Mouse (Mus musculus) adrenal gland, postnatal 4 days (tissue): ENCODE results near the gene Ccnl1. TPM values are rescaled to one million over a fixed set of nuclear protein-coding genes. Genes with fewer than 3 reads are reported as not detected.
A peak's percentile ranks its signal among the peaks of the same experiment; 100 is the strongest.

Experiments used
- DNase-seq, 2 experiments: peaks; one replicate each; pipeline ENCODE4 v3.0.0; 2021 to 2022; ENCODE audit warnings: low spot score in 2 of 2, mixed read lengths in 2 of 2
- total RNA-seq, 2 experiments: library from RNA; stranded (reverse); gene quantifications; 2 replicates each; pipeline ENCODE4 v1.2.3; 2021

Ccnl1 gene
- total RNA-seq, 2 experiments from 2014 or later, result 109 to 117 TPM

- DNase-seq, result no peak
Measured at GRCm38 (mm10) chr3:65960291-65960945, 2.4 kb upstream of the Ccnl1 start.

- DNase-seq, result no peak
Measured at GRCm38 (mm10) chr3:65959416-65960001, 1.5 kb upstream of the Ccnl1 start.

DNA sequence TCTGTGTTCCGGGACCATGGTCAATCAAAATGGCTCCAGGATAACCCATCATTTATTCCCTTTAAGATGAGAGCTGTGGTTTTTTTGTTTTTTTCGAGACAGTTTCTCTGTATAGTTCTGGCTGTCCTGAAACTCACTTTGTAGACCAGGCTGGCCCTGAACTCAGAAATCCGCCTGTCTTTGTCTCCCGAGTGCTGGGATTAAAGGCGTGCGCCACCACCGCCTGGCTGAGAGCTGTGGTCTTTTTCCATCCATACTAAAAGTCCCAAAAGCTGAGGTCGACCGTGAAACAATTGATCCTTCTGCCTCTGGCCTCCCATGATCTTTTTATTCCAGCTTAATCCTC is 764 bp upstream of the Ccnl1 start:
- DNase-seq, result no peak

GRCm38 (mm10) chr3:65957271-65958101 is 563 bp downstream of the Ccnl1 start:
- peak; percentile 24 to 47 for DNase-seq

DNA sequence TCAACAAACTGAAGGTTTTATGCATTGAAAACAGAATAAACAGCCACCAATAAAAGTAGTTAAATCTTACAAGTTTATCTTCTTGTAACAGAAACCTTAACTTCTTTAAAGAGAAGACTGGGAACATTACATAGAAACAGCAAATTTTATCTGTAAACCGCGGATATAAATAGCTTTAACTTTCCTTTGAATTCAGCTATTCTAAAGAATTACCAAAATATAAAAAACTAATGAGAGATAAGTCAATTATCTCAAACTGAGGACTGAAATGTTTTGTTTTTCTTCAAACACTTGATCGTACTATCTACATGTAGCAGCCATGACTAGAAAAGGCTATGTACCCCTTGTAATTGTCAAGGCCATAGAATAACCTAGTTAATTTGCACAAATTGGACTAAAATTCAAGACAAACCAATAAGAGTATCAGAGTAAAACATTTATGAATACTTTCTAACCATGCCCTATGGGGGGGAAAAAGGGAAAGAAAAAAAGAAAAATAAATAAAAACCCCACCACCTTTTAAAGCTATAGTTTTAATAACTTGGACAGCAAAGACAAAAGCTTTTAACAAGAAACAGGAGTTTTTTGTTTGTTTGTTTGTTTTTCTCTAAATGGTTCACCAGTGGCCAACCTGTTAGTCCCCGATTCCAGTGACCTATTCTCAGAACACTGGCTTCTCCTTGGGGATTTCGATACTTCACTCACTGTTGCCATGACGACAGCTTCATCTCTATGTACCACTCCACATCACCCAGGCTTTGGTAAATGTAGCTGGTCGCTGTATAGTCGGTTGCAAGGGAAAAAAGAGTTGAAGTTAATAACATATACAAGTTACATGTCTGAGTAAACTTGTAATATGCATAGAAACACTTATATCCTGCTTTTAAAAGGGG is 3.3 kb downstream of the Ccnl1 start:
- no peak for DNase-seq

GRCm38 (mm10) chr3:65950831-65951365 is 7.2 kb downstream of the Ccnl1 start:
- DNase-seq, result no peak

DNA sequence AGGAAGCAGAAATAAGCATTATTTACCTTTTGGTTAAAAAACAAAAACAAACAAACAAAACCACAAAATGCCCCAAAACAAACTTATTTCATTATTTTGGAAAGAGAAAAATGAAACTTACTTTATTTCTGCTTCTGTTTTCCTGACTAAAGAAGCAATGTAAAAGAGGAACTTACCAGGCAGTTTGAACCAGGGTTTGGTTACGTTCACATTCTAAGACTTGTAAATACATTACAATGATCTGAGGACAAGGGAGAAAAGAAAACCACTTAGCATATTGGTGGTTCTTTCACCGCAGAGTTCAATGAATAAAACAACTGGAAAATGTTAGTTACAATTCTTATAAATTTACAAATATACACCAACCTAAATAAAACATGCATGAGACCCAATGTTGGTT is 7.7 kb downstream of the Ccnl1 start:
- DNase-seq, result no peak

DNA sequence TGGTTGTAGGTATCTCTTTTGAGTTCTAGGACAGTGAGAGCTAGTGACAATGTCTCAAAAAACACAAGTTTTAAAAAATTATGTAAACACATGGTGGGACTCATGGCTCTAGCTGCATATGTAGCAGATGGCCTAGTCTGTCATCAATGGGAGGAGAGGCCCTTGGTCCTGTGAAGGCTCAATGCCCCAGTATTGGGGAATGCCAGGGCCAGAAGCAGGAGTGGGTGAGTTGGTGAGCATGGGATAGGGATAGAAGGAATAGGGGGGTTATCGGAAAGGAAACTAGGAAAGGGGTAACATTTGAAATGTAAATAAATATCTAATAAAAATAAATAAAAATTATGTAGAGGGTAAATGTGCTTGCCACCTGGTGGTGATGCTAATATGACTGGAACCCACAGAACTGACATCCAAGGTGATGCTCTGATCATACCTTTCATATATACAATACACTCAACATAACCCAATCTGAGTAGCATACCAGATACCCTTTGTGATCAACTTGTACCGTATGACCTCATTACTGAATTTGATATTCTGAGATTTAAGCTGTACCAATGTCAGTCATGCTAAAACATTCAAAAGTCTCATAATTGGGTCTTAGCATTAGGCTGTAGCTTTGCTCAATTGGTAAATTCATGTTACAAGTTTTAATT is 12.6 kb downstream of the Ccnl1 start:
- no peak for DNase-seq

GRCm38 (mm10) chr3:65944713-65945112 is 13.3 kb downstream of the Ccnl1 start:
- no peak for DNase-seq

GRCm38 (mm10) chr3:65943453-65943852 is 14.6 kb downstream of the Ccnl1 start:
- no peak for DNase-seq

- DNase-seq, result no peak
Measured at GRCm38 (mm10) chr3:65941052-65941451, 17.0 kb downstream of the Ccnl1 start.

DNA sequence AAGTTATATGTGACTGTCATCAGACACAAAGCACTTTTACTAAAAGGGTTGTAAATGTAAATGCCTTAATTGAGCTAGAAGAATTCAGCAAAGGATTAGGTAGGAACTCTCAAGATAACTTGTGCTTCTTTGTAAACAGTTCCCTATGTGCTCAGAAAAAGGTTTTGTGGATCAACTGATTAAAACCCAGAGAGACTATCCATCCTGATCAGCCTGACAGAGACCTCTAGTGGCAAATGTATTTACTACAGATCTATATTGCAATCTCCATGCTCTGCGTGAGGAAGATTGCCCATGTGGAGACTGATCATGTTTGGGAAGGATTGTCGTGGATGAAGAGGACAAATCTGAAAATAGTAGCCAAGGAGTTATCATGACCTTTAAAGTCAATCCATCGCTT is 19.8 kb downstream of the Ccnl1 start:
- DNase-seq, result no peak

GRCm38 (mm10) chr3:65936384-65936783 is 21.7 kb downstream of the Ccnl1 start:
- DNase-seq, result no peak

GRCm38 (mm10) chr3:65935153-65935552 is 22.9 kb downstream of the Ccnl1 start:
- no peak for DNase-seq

- DNase-seq, result peak in 1 of 2 experiments; percentile 34
Measured at GRCm38 (mm10) chr3:65933726-65934125, 24.3 kb downstream of the Ccnl1 start.

DNA sequence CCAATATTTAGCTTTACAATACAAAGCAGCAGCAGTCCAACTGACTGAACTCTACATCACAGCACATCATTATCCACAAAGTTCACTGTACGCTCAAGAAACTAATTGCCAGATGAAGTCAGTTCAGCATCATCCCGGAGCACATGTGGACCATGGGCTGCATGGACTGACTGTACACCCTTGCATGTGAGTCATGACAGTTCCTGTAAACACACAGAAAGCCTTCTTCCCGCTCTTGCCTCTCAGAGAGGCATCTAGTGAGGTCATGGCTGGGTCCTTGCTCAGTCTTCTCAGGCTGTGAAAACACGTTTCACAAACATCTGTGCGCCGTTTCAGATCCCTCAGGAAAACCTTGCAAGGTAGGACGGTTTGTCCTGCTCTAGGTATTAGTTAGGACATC is 26.5 kb downstream of the Ccnl1 start:
- DNase-seq, result no peak

GRCm38 (mm10) chr3:65930636-65931035 is 27.4 kb downstream of the Ccnl1 start:
- DNase-seq, result no peak

DNA sequence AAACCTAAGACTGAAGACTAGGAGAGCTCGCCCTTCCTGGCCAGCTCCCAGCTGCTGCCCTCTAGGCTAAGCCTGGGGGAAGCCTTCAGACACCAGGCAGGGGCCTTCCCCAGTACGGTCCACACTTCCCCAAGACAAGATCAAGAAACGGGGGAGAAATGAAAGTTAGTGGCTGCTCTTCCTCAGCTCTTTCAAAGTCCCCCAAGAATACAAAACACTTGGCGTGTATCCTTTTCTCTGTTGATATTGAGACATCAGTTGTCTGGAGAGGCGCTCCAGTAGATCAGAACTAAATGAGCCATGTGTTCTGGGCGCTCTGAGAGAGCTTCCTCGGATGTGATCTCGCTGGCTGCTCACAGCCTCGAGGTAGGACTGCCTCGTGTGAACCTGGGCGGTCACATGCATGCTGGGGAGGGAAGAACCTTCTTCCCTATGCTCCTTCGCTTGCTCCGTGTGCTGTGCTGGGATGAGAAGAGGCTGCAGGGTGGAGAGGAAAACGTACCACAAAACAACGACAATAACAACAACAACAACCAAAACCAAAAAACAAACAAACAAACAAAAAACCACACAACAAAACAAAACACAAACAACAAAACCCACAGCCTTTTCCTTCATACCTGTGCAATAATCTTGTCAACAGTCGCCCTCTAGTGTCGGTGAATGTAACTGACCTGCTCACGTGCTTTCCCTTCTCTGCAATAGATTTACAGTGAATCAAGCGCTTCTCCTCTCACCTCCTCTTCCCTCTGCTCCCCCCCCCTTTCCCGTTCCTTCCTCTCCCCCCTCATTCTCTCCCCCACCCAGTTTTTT is 28.0 kb downstream of the Ccnl1 start:
- DNase-seq, result no peak

- peak; percentile 59 to 71 for DNase-seq
Measured at GRCm38 (mm10) chr3:65929304-65929783, 28.7 kb downstream of the Ccnl1 start.
